Comparison of ENCODE assay signal across 12 mouse cellular contexts in genomic region chr4:59404375-59404774, GRCm38 (mm10). TPM values are rescaled to one million over a fixed set of nuclear protein-coding genes. Genes with fewer than 3 reads are reported as not detected.
DNase-seq lines count a peak whose midpoint lies in the region; ATAC-seq and TF ChIP-seq lines count a peak whose summit lies in the region.
"Had no signal": no experiment of that assay in that cellular context is flagged by ENCODE, and none has a peak within 500 bp of the region (broad histone marks: within the 10 kb centered on the region; RNA-seq: fewer than 3 reads in every experiment).

No protein-coding gene starts in this region.

- no peaks in the 10 kb centered on the region for H3K4me1 ChIP-seq in hindbrain, postnatal 0 days (ENCODE audit: insufficient read depth, low read length)
- H3K4me1 ChIP-seq in hindbrain, embryonic 13.5 days (replicated peaks) = 0 out of 2 replicates have a peak, but pooled peaks cover 6% of the 10 kb centered on the region
- peaks cover 3% of the 10 kb centered on the region for H3K4me1 ChIP-seq in heart, adult 2 months (ENCODE audit: control insufficient read depth, insufficient read depth, low read length)
- H3K4me1 ChIP-seq: neural tube, embryonic 12.5 days had no signal

- no peak overlapping the region for H3K9ac ChIP-seq in hindbrain, postnatal 0 days (replicated peaks; ENCODE audit: low read length)
- no peak overlapping the region for H3K9ac ChIP-seq in hindbrain, embryonic 13.5 days
- H3K9ac ChIP-seq in heart, adult 2 months (ENCODE audit: low read depth, low read length) = no peak overlapping the region
- H3K9ac ChIP-seq: limb, embryonic 12.5 days; neural tube, embryonic 12.5 days had no signal

- TF ChIP-seq EP300 in heart, adult 2 months (IDR thresholded peaks at IDR 0.05; ENCODE audit: insufficient read depth, low read depth, low read length) = no peak

- H3K36me3 ChIP-seq in hindbrain, postnatal 0 days (ENCODE audit: insufficient read depth, low read length) = no peaks in the 10 kb centered on the region
- H3K36me3 ChIP-seq in hindbrain, embryonic 13.5 days = no peaks in the 10 kb centered on the region
- no peaks in the 10 kb centered on the region for H3K36me3 ChIP-seq in heart, adult 2 months (ENCODE audit: control insufficient read depth, insufficient read depth, low read length)
- H3K36me3 ChIP-seq: limb, embryonic 12.5 days; neural tube, embryonic 12.5 days had no signal

- intact Hi-C loops in heart, adult 2 months (cut with DNase I) = no loop called here
- intact Hi-C loops in left cerebral cortex, postnatal 25 days (cut with DNase I) = no loop called here

- peak; percentile 43 for DNase-seq in hindbrain, postnatal 0 days (ENCODE audit: low spot score)
- peak; percentile 53 for DNase-seq in brain, embryonic 14.5 days (ENCODE audit: low read depth)
- DNase-seq in heart, adult 2 months = peak; percentile 45 to 48
- peak; percentile 57 to 75 for DNase-seq in left cerebral cortex, postnatal 25 days (ENCODE audit: low spot score in 2 of 2)
- DNase-seq in B cell, adult 2 months = no peak
- no peak for DNase-seq in yolk sac, embryonic 10.5 days (ENCODE audit: low spot score)
- no peak for DNase-seq in cerebellum, postnatal 36 days

- no peaks in the 10 kb centered on the region for H3K79me2 ChIP-seq in heart, adult 2 months (replicated peaks; ENCODE audit: control insufficient read depth, insufficient read depth, low read length)

- no peaks in the 10 kb centered on the region for H3K9me3 ChIP-seq in hindbrain, postnatal 0 days (ENCODE audit: low read length)
- no peaks in the 10 kb centered on the region for H3K9me3 ChIP-seq in hindbrain, embryonic 13.5 days

- ATAC-seq in hindbrain, postnatal 0 days = no peak
- no peak for ATAC-seq in hindbrain, embryonic 13.5 days (ENCODE audit: low FRiP score)
- ATAC-seq: Patski had no signal

- TF ChIP-seq CTCF in hindbrain, postnatal 0 days (IDR thresholded peaks at IDR 0.05; ENCODE audit: low read depth) = no peak
- TF ChIP-seq CTCF in brain, embryonic 14.5 days (IDR thresholded peaks at IDR 0.05; ENCODE audit: borderline replicate concordance, extremely low read depth, insufficient read depth, insufficient read length) = no peak
- no peak for TF ChIP-seq CTCF in heart, adult 2 months (IDR thresholded peaks at IDR 0.05)

- H3K4me3 ChIP-seq in hindbrain, postnatal 0 days (ENCODE audit: low read length) = no peak overlapping the region
- no peak overlapping the region for H3K4me3 ChIP-seq in hindbrain, embryonic 13.5 days
- no peak overlapping the region for H3K4me3 ChIP-seq in heart, adult 2 months
- H3K4me3 ChIP-seq: erythroblast, embryonic 14.5 days; limb, embryonic 12.5 days; neural tube, embryonic 12.5 days had no signal

- peak overlapping the region; percentile 19; the same call in 1 of the 2 replicates for H3K4me2 ChIP-seq in hindbrain, postnatal 0 days (ENCODE audit: low read depth, low read length)
- no peak overlapping the region for H3K4me2 ChIP-seq in hindbrain, embryonic 13.5 days
- H3K4me2 ChIP-seq: limb, embryonic 12.5 days; neural tube, embryonic 12.5 days had no signal

- H3K27ac ChIP-seq in hindbrain, postnatal 0 days = no peak overlapping the region
- no peak overlapping the region for H3K27ac ChIP-seq in hindbrain, embryonic 13.5 days
- no peak overlapping the region for H3K27ac ChIP-seq in heart, adult 2 months
- H3K27ac ChIP-seq: limb, embryonic 12.5 days; neural tube, embryonic 12.5 days had no signal

- 34% methylated on average over 6 of the region's 6 CpGs for WGBS in hindbrain, postnatal 0 days
- 61% methylated on average over 6 of the region's 6 CpGs for WGBS in hindbrain, embryonic 13.5 days
- 16% methylated on average over 6 of the region's 6 CpGs for WGBS in heart, adult 2 months

- H3K27me3 ChIP-seq in hindbrain, postnatal 0 days (ENCODE audit: insufficient read depth, low read length) = no peaks in the 10 kb centered on the region
- H3K27me3 ChIP-seq in hindbrain, embryonic 13.5 days = no peaks in the 10 kb centered on the region
- H3K27me3 ChIP-seq in heart, adult 2 months (ENCODE audit: control insufficient read depth, insufficient read depth, low read length) = no peaks in the 10 kb centered on the region
- H3K27me3 ChIP-seq: limb, embryonic 12.5 days; neural tube, embryonic 12.5 days; Patski had no signal

- no peak for TF ChIP-seq POLR2A in brain, embryonic 14.5 days (IDR thresholded peaks at IDR 0.05; ENCODE audit: borderline replicate concordance, extremely low read depth, insufficient read depth, insufficient read length, poor library complexity, severe bottlenecking)
- no peak for TF ChIP-seq POLR2A in heart, adult 2 months (IDR thresholded peaks at IDR 0.05; ENCODE audit: insufficient read depth, low read depth, low read length)

RNA-seq across cellular contexts. Expression of gene Susd1, which starts 34.1 kb away (rescaled TPM):
- total RNA-seq in hindbrain, postnatal 0 days (2014; rRNA removed) = 9.4 and 10.8 TPM in 2 replicates
- polyA plus RNA-seq in hindbrain, postnatal 0 days (2015; fragmentation: Nextera tagmentation; extraction: Ambion mirVana) = 2.2 and 2.7 TPM in 2 replicates
- polyA plus RNA-seq in hindbrain, embryonic 13.5 days (2015; fragmentation: Nextera tagmentation; extraction: Ambion mirVana) = 1.3 and 1.5 TPM in 2 replicates
- 2.3 and 3.7 TPM in 2 replicates for polyA plus RNA-seq in brain, embryonic 14.5 days (2012; rRNA removed)
- total RNA-seq in heart, adult 2 months (2021) = 1 to 10 TPM; 1.5 to 1.6 TPM
- polyA plus RNA-seq in heart, adult 2 months (2012; rRNA removed) = 2.3 and 3.4 TPM in 2 replicates
- total RNA-seq in left cerebral cortex, postnatal 25 days (2021) = 1 to 10 TPM; 7.0 to 9.1 TPM

Comparison
In these comparisons a context has a peak if more than half of its experiments do, and no peak if none do; other contexts are left out.
1. DNase-seq: peak in hindbrain, postnatal 0 days (single experiment), brain, embryonic 14.5 days (single experiment), heart, adult 2 months (2 of 2) and left cerebral cortex, postnatal 25 days (2 of 2); none in B cell, adult 2 months (0 of 2), yolk sac, embryonic 10.5 days (single experiment) and cerebellum, postnatal 36 days (0 of 2).